Mouse (Mus musculus) myocyte (in vitro differentiated cells): Measurements from ENCODE around the gene Tnfrsf9. TPM values are rescaled to one million over a fixed set of nuclear protein-coding genes. Genes with fewer than 3 reads are reported as not detected.
"Not testable (repeated sequence)": the region's sequence is repeated elsewhere in the genome, so short reads cannot be mapped to it uniquely, and the experiment has no call there.

Experiments used
- H3K27me3 ChIP-seq: one replicate; pipeline ENCODE4 v1.6.1; 2011; ENCODE audit not compliant: control insufficient read depth, insufficient read depth, insufficient read length
- H3K36me3 ChIP-seq: one replicate; pipeline ENCODE4 v1.6.1; 2011; ENCODE audit not compliant: control insufficient read depth, insufficient read depth
- H3K4me2 ChIP-seq: one replicate; pipeline ENCODE4 v1.6.1; 2011; ENCODE audit warnings: low read depth, control low read depth
- H3K4me3 ChIP-seq: one replicate; pipeline ENCODE4 v1.5.1; 2011; ENCODE audit warnings: mild to moderate bottlenecking, control low read depth, moderate library complexity
- H3K79me2 ChIP-seq: one replicate; pipeline ENCODE4 v1.6.1; 2011; ENCODE audit not compliant: control insufficient read depth, insufficient read depth
- H3ac ChIP-seq: one replicate; pipeline ENCODE4 v1.6.1; 2011; ENCODE audit not compliant: control insufficient read depth, insufficient read length
- CEBPB ChIP-seq: IDR thresholded peaks from 2 replicates; pipeline ENCODE4 v1.6.1; 2011; ENCODE audit warnings: mild to moderate bottlenecking, moderate library complexity; ENCODE audit not compliant: poor library complexity, insufficient read depth, severe bottlenecking
- E2F4 ChIP-seq: IDR thresholded peaks from one replicate; pipeline ENCODE4 v1.6.1; 2011; ENCODE audit warnings: mild to moderate bottlenecking, control low read depth, moderate library complexity; ENCODE audit not compliant: insufficient read depth
- MAX ChIP-seq: IDR thresholded peaks from one replicate; pipeline ENCODE4 v1.6.1; 2011; ENCODE audit warnings: low read depth, mild to moderate bottlenecking, control low read depth
- MYOD1 ChIP-seq, 3 experiments: IDR thresholded peaks; one replicate each; pipeline ENCODE4 v1.6.1; 2011; ENCODE audit warnings: control low read depth in 2 of 3, low read depth in 2 of 3, mild to moderate bottlenecking in 2 of 3, moderate library complexity in 1 of 3; ENCODE audit not compliant: insufficient read length in 2 of 3, control insufficient read depth in 1 of 3
- MYOG ChIP-seq, 3 experiments: IDR thresholded peaks; one replicate each; pipeline ENCODE4 v1.6.1; 2011; ENCODE audit warnings: control low read depth in 2 of 3, low read depth in 2 of 3, mild to moderate bottlenecking in 2 of 3; ENCODE audit not compliant: insufficient read length in 2 of 3, control insufficient read depth in 1 of 3, insufficient read depth in 1 of 3
- POLR2A ChIP-seq: IDR thresholded peaks from one replicate; pipeline ENCODE4 v1.6.1; 2011; ENCODE audit warnings: low read depth, mild to moderate bottlenecking, control low read depth, moderate library complexity; ENCODE audit not compliant: insufficient read length
- POLR2AphosphoS2 ChIP-seq: IDR thresholded peaks from one replicate; pipeline ENCODE4 v1.6.1; 2011; ENCODE audit warnings: low read depth, control low read depth; ENCODE audit not compliant: insufficient read length
- REST ChIP-seq: IDR thresholded peaks from one replicate; pipeline ENCODE4 v1.6.1; 2011; ENCODE audit warnings: mild to moderate bottlenecking, control low read depth, moderate library complexity; ENCODE audit not compliant: insufficient read depth, insufficient read length
- SRF ChIP-seq: IDR thresholded peaks from one replicate; pipeline ENCODE4 v1.6.1; 2011; ENCODE audit warnings: low read depth; ENCODE audit not compliant: control insufficient read depth, insufficient read length
- TCF12 ChIP-seq: IDR thresholded peaks from one replicate; pipeline ENCODE4 v1.6.1; 2011; ENCODE audit warnings: mild to moderate bottlenecking, control low read depth; ENCODE audit not compliant: poor library complexity, insufficient read depth, severe bottlenecking
- TCF3 ChIP-seq: IDR thresholded peaks from one replicate; pipeline ENCODE4 v1.6.1; 2011; ENCODE audit warnings: low read depth, control low read depth; ENCODE audit not compliant: insufficient read length
- USF1 ChIP-seq: IDR thresholded peaks from one replicate; pipeline ENCODE4 v1.6.1; 2011; ENCODE audit warnings: low read depth, mild to moderate bottlenecking, control low read depth, moderate library complexity
- polyA plus RNA-seq: library from polyadenylated mRNA; unstranded; fragments of >200 nt; fragmentation: generic; extraction: Trizol; gene quantifications from one replicate; pipeline ENCODE4 v1.2.1, GENCODE M21; 2012; ENCODE audit warnings: missing spikeins

Tnfrsf9 gene
- polyA plus RNA-seq, 1 experiment, result 0.31 TPM

- no peaks in the 10 kb centered on the region for H3K27me3 ChIP-seq
- peaks cover 16% of the 10 kb centered on the region for H3K79me2 ChIP-seq
- no peak overlapping the region for H3K4me2 ChIP-seq
- H3K36me3 ChIP-seq, result no peaks in the 10 kb centered on the region
- no peak overlapping the region for H3K4me3 ChIP-seq
- no peak overlapping the region for H3ac ChIP-seq
- TF ChIP-seq MYOD1 (IDR thresholded peaks at IDR 0.05; ENCODE audit: control insufficient read depth in 1 of 3, insufficient read length in 2 of 3, low read depth in 2 of 3) (no peak), MYOG (IDR thresholded peaks at IDR 0.05; ENCODE audit: control insufficient read depth in 1 of 3, insufficient read depth in 1 of 3, insufficient read length in 2 of 3, low read depth in 2 of 3) (no peak), TCF3 (no peak), REST (no peak), TCF12 (no peak), SRF (no peak), POLR2A (no peak), E2F4 (no peak), USF1 (no peak), CEBPB (no peak), POLR2AphosphoS2 (no peak)
These were observed 7.3 kb upstream of the Tnfrsf9 start for GRCm38 (mm10) chr4:150907099-150907498.

GRCm38 (mm10) chr4:150908512-150908911, 5.8 kb upstream of the Tnfrsf9 start:
- Histone ChIP-seq H3K4me2 (peak overlapping the region; percentile 90), H3K4me3 (peak overlapping the region; percentile 49), H3K79me2 (peaks cover 20% of the 10 kb centered on the region)
- not testable (repeated sequence) for H3ac ChIP-seq, H3K27me3 ChIP-seq, H3K36me3 ChIP-seq

- H3K36me3 ChIP-seq, result no peaks in the 10 kb centered on the region
- H3K4me3 ChIP-seq, result peak overlapping the region; percentile 49
- H3K27me3 ChIP-seq, result no peaks in the 10 kb centered on the region
- TF ChIP-seq POLR2A, result peak; percentile 99
- TF ChIP-seq MYOD1 (IDR thresholded peaks at IDR 0.05; ENCODE audit: control insufficient read depth in 1 of 3, insufficient read length in 2 of 3, low read depth in 2 of 3), result peak in 2 of 3 experiments; percentile 24 to 40
- peak; percentile 99 for TF ChIP-seq POLR2AphosphoS2
- no peak for TF ChIP-seq TCF12
- TF ChIP-seq TCF3, result no peak
- no peak for TF ChIP-seq MAX
- TF ChIP-seq E2F4, result no peak
- peak; percentile 17 for TF ChIP-seq SRF
- TF ChIP-seq CEBPB, result no peak
- TF ChIP-seq MYOG (IDR thresholded peaks at IDR 0.05; ENCODE audit: control insufficient read depth in 1 of 3, insufficient read depth in 1 of 3, insufficient read length in 2 of 3, low read depth in 2 of 3), result no peak
- TF ChIP-seq USF1, result no peak
- peak; percentile 28 for TF ChIP-seq REST
- H3K79me2 ChIP-seq, result peaks cover 25% of the 10 kb centered on the region
- H3ac ChIP-seq, result peak overlapping the region; percentile 12
- H3K4me2 ChIP-seq, result peak overlapping the region; percentile 90
These were observed 4.8 kb upstream of the Tnfrsf9 start for GRCm38 (mm10) chr4:150909451-150910156.

- no peaks in the 10 kb centered on the region for H3K36me3 ChIP-seq
- peak overlapping the region; percentile 61 for H3K4me2 ChIP-seq
- peak overlapping the region; percentile 12 for H3ac ChIP-seq
- peak overlapping the region; percentile 49 for H3K4me3 ChIP-seq
- H3K79me2 ChIP-seq, result peaks cover 25% of the 10 kb centered on the region
- H3K27me3 ChIP-seq, result no peaks in the 10 kb centered on the region
- TF ChIP-seq MYOG (IDR thresholded peaks at IDR 0.05; ENCODE audit: control insufficient read depth in 1 of 3, insufficient read depth in 1 of 3, insufficient read length in 2 of 3, low read depth in 2 of 3) (no peak), CEBPB (no peak), USF1 (no peak), E2F4 (no peak), TCF12 (no peak), MAX (no peak), POLR2AphosphoS2 (no peak), POLR2A (no peak), SRF (no peak), TCF3 (no peak), REST (no peak), MYOD1 (IDR thresholded peaks at IDR 0.05; ENCODE audit: control insufficient read depth in 1 of 3, insufficient read length in 2 of 3, low read depth in 2 of 3) (no peak)
These were observed 4.0 kb upstream of the Tnfrsf9 start for GRCm38 (mm10) chr4:150910164-150910951.

GRCm38 (mm10) chr4:150913743-150914142, 619 bp upstream of the Tnfrsf9 start:
- Histone ChIP-seq H3K4me3 (peak overlapping the region; percentile 82), H3K36me3 (no peaks in the 10 kb centered on the region), H3K79me2 (peaks cover 16% of the 10 kb centered on the region), H3K4me2 (peak overlapping the region; percentile 99), H3ac (peak overlapping the region; percentile 48), H3K27me3 (no peaks in the 10 kb centered on the region)
- no peak for TF ChIP-seq MAX
- TF ChIP-seq POLR2A, result no peak
- TF ChIP-seq MYOG (IDR thresholded peaks at IDR 0.05; ENCODE audit: control insufficient read depth in 1 of 3, insufficient read depth in 1 of 3, insufficient read length in 2 of 3, low read depth in 2 of 3), result no peak
